Mouse (Mus musculus): ENCODE data around the gene Coro7.

- TF ChIP-seq POLR2A (IDR thresholded peaks at IDR 0.05; ENCODE audit: extremely low read depth, insufficient read depth, low read length) = no peak
- no peak for TF ChIP-seq CTCF (IDR thresholded peaks at IDR 0.05; ENCODE audit: low read depth, low read length)
Measured at GRCm38 (mm10) chr16:4594814-4595526, 84.6 kb downstream of the Coro7 start.
